Comparison of ENCODE assay signal across 9 mouse cellular contexts in genomic region chr8:64206024-64206385, GRCm38 (mm10). TPM values are rescaled to one million over a fixed set of nuclear protein-coding genes. Genes with fewer than 3 reads are reported as not detected.
DNase-seq lines count a peak whose midpoint lies in the region; ATAC-seq and TF ChIP-seq lines count a peak whose summit lies in the region.
"Had no signal": no experiment of that assay in that cellular context is flagged by ENCODE, and none has a peak within 500 bp of the region (broad histone marks: within the 10 kb centered on the region; RNA-seq: fewer than 3 reads in every experiment).

Gene Tll1 (minus strand): TSS chr8:64206271.

- peak; percentile 38 for ATAC-seq in forebrain, postnatal 0 days
- ATAC-seq in lung, embryonic 14.5 days (ENCODE audit: insufficient read depth), result peak; percentile 47
- ATAC-seq in stomach, embryonic 15.5 days (ENCODE audit: insufficient read depth, low FRiP score, low read depth), result no peak

- H3K4me2 ChIP-seq in forebrain, postnatal 0 days (ENCODE audit: low read depth), result peak within 1 kb of the TSS; percentile 97
- peak within 1 kb of the TSS; percentile 99 for H3K4me2 ChIP-seq in lung, embryonic 14.5 days
- H3K4me2 ChIP-seq in stomach, embryonic 15.5 days, result peak within 1 kb of the TSS; percentile 98

- no peaks in the 10 kb centered on the region for H3K36me3 ChIP-seq in forebrain, postnatal 0 days (ENCODE audit: insufficient read depth)
- no peaks in the 10 kb centered on the region for H3K36me3 ChIP-seq in lung, embryonic 14.5 days (ENCODE audit: insufficient read depth)
- no peaks in the 10 kb centered on the region for H3K36me3 ChIP-seq in stomach, embryonic 15.5 days
- H3K36me3 ChIP-seq: G1E had no signal

- WGBS in forebrain, postnatal 0 days, result 1% methylated on average over 18 of the region's 18 CpGs
- under 1% methylated on average over 18 of the region's 18 CpGs for WGBS in lung, embryonic 14.5 days
- WGBS in stomach, embryonic 15.5 days, result under 1% methylated on average over 18 of the region's 18 CpGs

- peaks cover 9% of the 10 kb centered on the region; the same call in 1 of the 2 replicates for H3K27me3 ChIP-seq in forebrain, postnatal 0 days (ENCODE audit: insufficient read depth, low read length)
- no peaks in the 10 kb centered on the region; the same call in none of the 2 replicates for H3K27me3 ChIP-seq in lung, embryonic 14.5 days (ENCODE audit: insufficient read depth, low read length)
- H3K27me3 ChIP-seq in stomach, embryonic 15.5 days (replicated peaks), result peaks cover 13% of the 10 kb centered on the region

- intact Hi-C loops in gastrocnemius, adult 2 months (cut with DNase I), result no loop called here

- peak within 1 kb of the TSS; percentile 76 for H3K27ac ChIP-seq in gastrocnemius, adult 2 months
- no peak within 1 kb of the TSS for H3K27ac ChIP-seq in forebrain, postnatal 0 days (ENCODE audit: low read depth, low read length)
- H3K27ac ChIP-seq in lung, embryonic 14.5 days (ENCODE audit: low read depth), result no peak within 1 kb of the TSS
- H3K27ac ChIP-seq in stomach, embryonic 15.5 days, result no peak within 1 kb of the TSS

- H3K4me1 ChIP-seq in forebrain, postnatal 0 days (ENCODE audit: insufficient read depth), result peaks cover 3% of the 10 kb centered on the region; the same call in 1 of the 2 replicates
- no peaks in the 10 kb centered on the region for H3K4me1 ChIP-seq in lung, embryonic 14.5 days (ENCODE audit: insufficient read depth)
- H3K4me1 ChIP-seq in stomach, embryonic 15.5 days, result peaks cover 11% of the 10 kb centered on the region; the same call in 1 of the 2 replicates

- peak; percentile 13 for DNase-seq in gastrocnemius, adult 2 months
- DNase-seq in gastrocnemius, adult 18-20 months (ENCODE audit: low spot score), result no peak
- DNase-seq in adrenal gland, postnatal 36 days, result peak; percentile 5 to 13
- DNase-seq in forebrain, postnatal 0 days, result peak; percentile 35
- DNase-seq in kidney, adult 9 months, result peak; percentile 18
- no peak for DNase-seq in lung, embryonic 14.5 days
- no peak for DNase-seq in urinary bladder, postnatal 10 days (ENCODE audit: low spot score)

- peak within 1 kb of the TSS; percentile 58 for H3K9ac ChIP-seq in forebrain, postnatal 0 days
- peak within 1 kb of the TSS; percentile 54 for H3K9ac ChIP-seq in lung, embryonic 14.5 days
- peak within 1 kb of the TSS; percentile 22 for H3K9ac ChIP-seq in stomach, embryonic 15.5 days

- no peak for TF ChIP-seq CTCF in gastrocnemius, adult 2 months (IDR thresholded peaks at IDR 0.05)
- TF ChIP-seq CTCF in forebrain, postnatal 0 days (IDR thresholded peaks at IDR 0.05; ENCODE audit: low read depth), result no peak
- TF ChIP-seq CTCF in lung, embryonic 14.5 days (IDR thresholded peaks at IDR 0.05; ENCODE audit: low read depth), result no peak

- H3K4me3 ChIP-seq in gastrocnemius, adult 2 months, result peak within 1 kb of the TSS; percentile 71
- peak within 1 kb of the TSS; percentile 69 for H3K4me3 ChIP-seq in forebrain, postnatal 0 days (ENCODE audit: low read depth, low read length)
- H3K4me3 ChIP-seq in lung, embryonic 14.5 days (ENCODE audit: low read depth, low read length), result peak within 1 kb of the TSS; percentile 58
- peak within 1 kb of the TSS; percentile 59 for H3K4me3 ChIP-seq in stomach, embryonic 15.5 days (replicated peaks)

- H3K9me3 ChIP-seq in forebrain, postnatal 0 days (ENCODE audit: low read length), result no peaks in the 10 kb centered on the region
- H3K9me3 ChIP-seq in lung, embryonic 14.5 days (ENCODE audit: low read depth, low read length), result no peaks in the 10 kb centered on the region
- H3K9me3 ChIP-seq in stomach, embryonic 15.5 days, result no peaks in the 10 kb centered on the region

RNA-seq across cellular contexts. Expression of gene Tll1, which starts in this region (rescaled TPM):
- under 1 TPM; 0.43 to 0.70 TPM for total RNA-seq in gastrocnemius, adult 2 months (2021)
- under 1 TPM; 0.40 to 0.43 TPM for total RNA-seq in gastrocnemius, adult 18-20 months (2021)
- total RNA-seq in adrenal gland, postnatal 36 days (2021), result 1 to 10 TPM; 2.0 to 2.9 TPM
- 2.7 and 3.6 TPM in 2 replicates for total RNA-seq in forebrain, postnatal 0 days (2014; rRNA removed)
- polyA plus RNA-seq in forebrain, postnatal 0 days (2015; fragmentation: Nextera tagmentation; extraction: Ambion mirVana), result 0.49 and 1.3 TPM in 2 replicates
- polyA plus RNA-seq in lung, embryonic 14.5 days (2014; fragmentation: Nextera tagmentation; extraction: Ambion mirVana), result 1.2 and 1.4 TPM in 2 replicates
- 0.95 and 1.4 TPM in 2 replicates for polyA plus RNA-seq in stomach, embryonic 15.5 days (2015; fragmentation: Nextera tagmentation; extraction: Ambion mirVana)
- polyA plus RNA-seq: G1E had no signal

Comparison
In these comparisons a context has a peak if more than half of its experiments do, and no peak if none do; other contexts are left out.
1. Peak in DNase-seq, H3K4me3 ChIP-seq and H3K27ac ChIP-seq in gastrocnemius, adult 2 months; RNA of the gene not detected or under 1 TPM.
2. DNase-seq: peak in adrenal gland, postnatal 36 days (2 of 2), forebrain, postnatal 0 days (single experiment) and kidney, adult 9 months (single experiment); none in gastrocnemius, adult 18-20 months (single experiment), lung, embryonic 14.5 days (single experiment) and urinary bladder, postnatal 10 days (single experiment).
3. Peak in every context shown above with its lines, with median percentiles within 50 percentile points of each other: H3K4me3 ChIP-seq, H3K4me2 ChIP-seq and H3K9ac ChIP-seq.